Mouse (Mus musculus): Measurements from ENCODE around the gene Dnah1.

DNA sequence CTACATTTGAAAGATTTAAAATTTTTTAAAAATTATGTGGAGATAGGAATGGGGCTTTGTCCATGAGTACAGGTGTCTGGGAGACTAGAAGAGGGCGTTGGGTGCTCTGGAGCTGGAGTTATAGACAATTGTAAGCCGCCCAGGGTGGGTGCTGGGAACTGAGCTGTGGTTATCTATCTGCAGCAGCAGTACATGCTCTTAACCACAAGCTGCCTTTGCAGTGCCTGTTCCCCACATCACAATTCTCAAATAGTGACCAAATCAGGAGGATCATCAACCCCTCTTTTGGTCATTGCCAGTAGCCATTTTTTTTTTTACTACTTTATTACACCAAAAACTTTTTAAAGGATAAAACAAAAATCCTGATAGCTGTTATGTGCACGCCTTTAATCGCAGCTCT, 40.9 kb upstream of the Dnah1 start:
- TF ChIP-seq CTCF (IDR thresholded peaks at IDR 0.05; ENCODE audit: low read depth) (no peak), EP300 (optimal IDR thresholded peaks at IDR 0.05) (no peak)

All from stomach, postnatal 0 days (tissue).